Mouse (Mus musculus): ENCODE results near the gene Tm9sf4.

Tm9sf4 gene

DNA sequence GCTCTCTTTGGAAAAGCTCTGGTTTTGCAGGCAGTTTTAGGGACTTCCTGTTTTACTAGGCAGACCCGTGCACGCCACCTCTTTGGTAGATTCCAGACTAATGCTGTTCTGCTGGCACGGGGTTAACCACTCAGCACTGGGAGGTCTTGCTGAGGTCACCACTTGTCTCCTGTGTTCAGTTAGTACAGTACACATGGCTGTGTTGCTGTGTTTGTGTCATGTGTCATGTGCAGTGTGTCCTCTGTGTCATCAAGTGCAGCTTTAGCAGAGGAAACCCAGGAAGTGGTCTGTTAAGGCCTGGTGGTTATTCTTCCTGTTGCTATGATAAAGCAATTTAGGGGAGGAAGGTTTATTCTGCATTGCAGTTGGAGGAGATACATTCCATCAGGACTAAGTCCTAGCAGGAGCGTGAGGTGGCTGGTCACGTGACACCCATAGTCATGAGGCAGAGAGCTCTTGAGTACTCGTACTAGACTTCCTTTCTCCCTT lies 53.7 kb downstream of the Tm9sf4 start:
- no peak for DNase-seq (ENCODE audit: inconsistent ontology term)

GRCm38 (mm10) chr2:153215421-153215820 lies 54.3 kb downstream of the Tm9sf4 start:
- no peak for DNase-seq (ENCODE audit: inconsistent ontology term)

- DNase-seq (ENCODE audit: inconsistent ontology term) = no peak
Observed at GRCm38 (mm10) chr2:153217826-153218340, 56.8 kb downstream of the Tm9sf4 start.

- no peak for DNase-seq (ENCODE audit: inconsistent ontology term)
Observed at GRCm38 (mm10) chr2:153218516-153218915, 57.4 kb downstream of the Tm9sf4 start.

- no peak for DNase-seq (ENCODE audit: inconsistent ontology term)
Observed at GRCm38 (mm10) chr2:153221620-153222019, 60.5 kb downstream of the Tm9sf4 start.

GRCm38 (mm10) chr2:153222130-153222529 lies 61.0 kb downstream of the Tm9sf4 start:
- DNase-seq (ENCODE audit: inconsistent ontology term) = no peak

GRCm38 (mm10) chr2:153222566-153222965 lies 61.5 kb downstream of the Tm9sf4 start:
- no peak for DNase-seq (ENCODE audit: inconsistent ontology term)

GRCm38 (mm10) chr2:153224946-153225594 lies 64.0 kb downstream of the Tm9sf4 start, which contains the start of gene Tspyl3:
Gene Tspyl3, minus strand, starts transcription at chr2:153225441.
- DNase-seq (ENCODE audit: inconsistent ontology term) = peak; percentile 43

DNA sequence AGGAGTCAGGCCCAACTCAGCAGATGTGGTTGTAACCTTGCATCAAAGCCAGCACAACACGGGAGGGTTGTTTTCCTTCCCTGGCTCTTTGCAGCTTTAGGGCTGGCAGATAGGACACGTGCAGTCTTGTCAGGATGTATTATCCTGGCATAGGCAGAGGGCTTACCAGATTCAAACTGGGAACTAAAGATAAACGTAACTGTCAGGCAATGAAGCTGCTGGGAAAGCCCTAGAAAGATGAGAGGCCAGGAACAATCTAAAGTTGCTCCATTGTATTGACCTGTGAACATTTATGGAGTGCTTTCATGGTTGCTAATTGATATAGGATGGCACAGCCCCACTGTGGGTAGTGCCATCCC lies 64.5 kb downstream of the Tm9sf4 start:
- DNase-seq (ENCODE audit: inconsistent ontology term) = no peak

GRCm38 (mm10) chr2:153227959-153228358 lies 66.9 kb downstream of the Tm9sf4 start:
- no peak for DNase-seq (ENCODE audit: inconsistent ontology term)

- no peak for DNase-seq (ENCODE audit: inconsistent ontology term)
Observed at GRCm38 (mm10) chr2:153228523-153228922, 67.4 kb downstream of the Tm9sf4 start.

GRCm38 (mm10) chr2:153237193-153237592 lies 76.1 kb downstream of the Tm9sf4 start:
- DNase-seq (ENCODE audit: inconsistent ontology term) = peak; percentile 35

DNA sequence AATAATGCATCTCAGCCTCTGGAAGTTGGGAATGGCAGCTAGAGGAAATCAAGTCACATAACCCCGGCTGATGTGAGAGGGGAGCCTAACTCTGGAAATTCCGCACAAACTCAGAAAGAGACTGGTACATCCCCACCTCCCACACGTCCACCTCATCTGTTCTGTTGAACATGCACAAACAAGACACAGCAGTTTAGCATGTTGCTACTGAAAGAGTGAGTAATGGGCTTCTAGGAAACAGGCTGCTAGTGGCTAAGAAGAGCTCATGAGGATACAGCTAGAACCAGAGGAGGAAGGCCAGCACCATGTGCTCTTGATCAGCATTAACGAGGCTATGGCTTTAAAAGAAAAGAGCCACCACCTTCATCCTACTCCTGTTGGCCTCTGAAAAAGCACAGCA lies 76.8 kb downstream of the Tm9sf4 start:
- no peak for DNase-seq (ENCODE audit: inconsistent ontology term)

- DNase-seq (ENCODE audit: inconsistent ontology term) = no peak
Observed at GRCm38 (mm10) chr2:153238406-153238805, 77.3 kb downstream of the Tm9sf4 start.

DNA sequence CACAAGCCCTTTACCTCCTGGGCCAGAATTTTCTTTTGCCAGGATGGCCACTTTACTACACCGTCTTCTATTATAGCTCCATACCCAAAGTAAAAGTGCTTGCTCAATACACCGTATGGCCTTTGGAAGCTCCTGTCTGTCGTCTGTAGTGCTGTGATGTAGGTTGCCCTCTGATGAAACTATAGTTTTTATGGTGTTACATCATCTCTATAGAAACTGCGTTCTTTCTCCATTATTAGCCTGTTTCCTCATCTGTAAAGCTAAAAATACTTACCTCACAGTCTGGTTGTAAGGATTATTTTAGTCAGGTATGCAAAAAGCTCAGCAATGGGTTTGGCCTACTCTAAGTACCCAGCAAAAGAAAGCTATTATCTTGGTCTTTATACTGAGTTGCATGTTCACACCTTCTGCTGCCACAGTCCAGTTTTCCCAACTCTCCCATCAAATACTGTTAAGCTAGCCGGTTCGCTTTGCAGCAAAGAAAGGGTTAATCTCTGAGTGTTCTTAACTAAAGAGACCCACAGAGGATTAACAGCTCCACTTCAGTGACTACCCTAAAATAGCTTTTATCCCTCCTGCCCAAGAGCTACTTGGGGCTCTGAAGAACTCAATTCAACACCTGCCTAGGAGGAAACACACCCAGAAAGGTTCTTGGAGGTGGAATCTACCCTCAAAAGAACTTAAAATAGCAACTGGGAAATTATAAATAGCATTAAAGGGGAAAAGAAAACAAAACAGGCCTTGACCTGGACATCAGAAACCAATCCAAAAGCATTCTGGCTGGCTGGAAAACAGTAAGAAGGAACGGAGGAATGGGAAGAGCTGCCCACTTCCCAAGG lies 78.1 kb downstream of the Tm9sf4 start:
- DNase-seq (ENCODE audit: inconsistent ontology term) = no peak

- peak; percentile 56 for DNase-seq (ENCODE audit: inconsistent ontology term)
Observed at GRCm38 (mm10) chr2:153239860-153240480, 78.9 kb downstream of the Tm9sf4 start.

DNA sequence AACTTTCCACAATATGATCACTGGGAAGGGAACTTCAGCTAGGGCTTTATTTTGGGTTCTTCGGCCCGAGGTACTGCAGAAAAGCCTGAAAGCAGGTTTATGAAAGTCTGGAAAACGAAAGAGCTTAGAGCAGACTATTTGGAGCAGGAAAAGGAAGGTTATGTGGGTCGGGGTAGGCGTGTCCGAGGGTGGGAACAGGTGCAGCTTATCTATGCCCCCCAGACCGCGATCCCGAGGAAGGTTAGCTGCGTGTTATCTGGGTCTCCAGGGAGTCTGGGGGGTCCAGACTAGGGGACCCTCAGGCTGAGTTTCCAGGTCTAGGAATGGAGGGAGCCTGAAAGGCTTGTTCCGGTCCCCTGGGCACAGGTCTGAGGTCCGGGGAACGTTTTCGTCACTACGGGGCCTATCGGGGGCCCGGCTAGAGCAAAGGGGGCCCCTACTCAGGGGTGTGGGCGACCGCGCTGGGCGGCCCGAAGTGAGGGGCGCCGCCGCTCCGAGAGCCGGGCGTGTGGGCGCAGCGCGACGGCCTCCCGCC lies 79.7 kb downstream of the Tm9sf4 start:
- DNase-seq (ENCODE audit: inconsistent ontology term) = peak; percentile 20

GRCm38 (mm10) chr2:153241250-153242014 lies 80.3 kb downstream of the Tm9sf4 start, which contains the start of the genes Plagl2 and Pofut1:
Gene Plagl2, minus strand, starts transcription at chr2:153241426.
Gene Pofut1, plus strand, starts transcription at chr2:153241533.
- peak; percentile 97 for DNase-seq (ENCODE audit: inconsistent ontology term)

DNA sequence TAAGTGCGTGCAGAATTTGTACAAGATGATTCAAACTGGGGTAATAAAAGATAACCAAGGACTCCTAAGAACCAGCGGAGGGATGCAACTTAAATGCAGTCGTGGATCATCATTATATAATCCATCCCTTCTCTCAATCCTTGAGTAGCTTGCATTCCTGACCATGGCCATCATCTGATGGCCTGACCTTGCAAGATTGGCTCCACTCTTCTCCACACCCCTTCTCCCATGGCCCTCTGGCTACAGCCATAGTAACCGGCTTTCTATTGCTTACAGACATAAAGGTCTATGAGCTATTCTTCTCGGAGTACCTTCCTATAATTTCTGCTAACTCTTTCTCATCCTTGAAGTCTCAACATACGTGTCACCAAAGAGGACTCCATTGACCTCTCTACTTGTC lies 81.1 kb downstream of the Tm9sf4 start:
- DNase-seq (ENCODE audit: inconsistent ontology term) = peak; percentile 40

DNA sequence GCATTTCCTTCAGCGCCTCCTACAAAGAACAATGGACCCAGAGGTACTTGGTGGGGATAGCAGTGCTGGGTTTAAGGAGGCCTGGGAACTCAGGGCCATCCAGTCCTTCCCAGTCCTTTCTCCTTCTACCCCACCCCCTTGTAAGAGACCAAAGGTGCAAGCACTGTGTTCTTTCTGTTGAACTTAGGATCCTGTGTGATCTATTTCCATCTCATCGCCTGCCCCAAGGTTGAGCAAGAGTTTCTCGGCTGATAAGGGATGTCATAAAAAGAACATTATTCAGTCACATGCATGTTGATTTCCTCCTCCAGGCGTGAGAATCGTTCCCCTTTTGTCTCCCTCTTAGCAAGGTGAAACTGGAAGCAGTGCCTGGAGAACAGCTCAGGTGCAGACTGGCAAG lies 88.6 kb downstream of the Tm9sf4 start:
- no peak for DNase-seq (ENCODE audit: inconsistent ontology term)

DNA sequence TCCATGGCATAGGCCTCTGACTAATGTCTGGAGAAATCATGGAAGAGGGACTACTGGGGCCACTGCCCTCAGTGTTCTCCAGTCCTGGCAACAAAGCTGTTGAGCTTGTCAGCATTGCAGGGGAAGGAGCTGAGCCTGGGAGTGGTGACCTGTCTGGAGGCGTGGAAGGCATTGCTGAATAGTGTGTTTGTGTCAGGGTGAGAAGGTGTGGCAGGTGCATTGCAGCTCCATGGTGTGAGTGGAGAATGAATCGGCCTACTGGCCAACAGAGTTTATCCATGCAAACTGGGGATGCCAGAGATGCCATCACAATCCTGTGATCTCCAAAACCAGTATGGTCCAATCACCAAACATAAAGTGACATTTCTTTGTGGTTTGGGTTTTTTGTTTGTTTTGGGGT lies 95.5 kb downstream of the Tm9sf4 start:
- DNase-seq (ENCODE audit: inconsistent ontology term) = peak; percentile 55
